Comparison of ENCODE assay signal across 8 mouse cellular contexts in genomic region chr3:37724171-37724804, GRCm38 (mm10). TPM values are rescaled to one million over a fixed set of nuclear protein-coding genes. Genes with fewer than 3 reads are reported as not detected.
DNase-seq lines count a peak whose midpoint lies in the region; ATAC-seq and TF ChIP-seq lines count a peak whose summit lies in the region.

TSS of gene Gm5148 (minus strand) at chr3:37724490.

- H3K4me1 ChIP-seq in liver, embryonic 11.5 days (replicated peaks; ENCODE audit: control insufficient read depth, insufficient read depth, low read length) = peaks cover 27% of the 10 kb centered on the region
- H3K4me1 ChIP-seq in midbrain, postnatal 0 days (ENCODE audit: insufficient read depth, low read length) = no peaks in the 10 kb centered on the region
- H3K4me1 ChIP-seq in stomach, postnatal 0 days (replicated peaks; ENCODE audit: control insufficient read depth, insufficient read depth) = peaks cover 10% of the 10 kb centered on the region

- 0 out of 2 replicates have a peak, but pooled peaks have one; percentile 24 for ATAC-seq in liver, embryonic 11.5 days (replicated peaks; ENCODE audit: low FRiP score)
- ATAC-seq in midbrain, postnatal 0 days (ENCODE audit: low FRiP score) = peak; percentile 91
- ATAC-seq in stomach, postnatal 0 days (ENCODE audit: low FRiP score, low TSS enrichment) = peak; percentile 96

- intact Hi-C loops in gastrocnemius, postnatal 36 days (cut with DNase I) = no loop called here

- WGBS in liver, embryonic 11.5 days = 4% methylated on average over 24 of the region's 24 CpGs
- 2% methylated on average over 24 of the region's 24 CpGs for WGBS in midbrain, postnatal 0 days
- 7% methylated on average over 24 of the region's 24 CpGs for WGBS in stomach, postnatal 0 days

- no peak within 1 kb of the TSS for H3K9ac ChIP-seq in liver, embryonic 11.5 days (ENCODE audit: low read depth, low read length)
- peak within 1 kb of the TSS; percentile 64 for H3K9ac ChIP-seq in midbrain, postnatal 0 days (replicated peaks; ENCODE audit: low read length, poor library complexity, severe bottlenecking)
- H3K9ac ChIP-seq in stomach, postnatal 0 days (ENCODE audit: low read length) = peak within 1 kb of the TSS; percentile 53

- no peak within 1 kb of the TSS for H3K27ac ChIP-seq in liver, embryonic 11.5 days (ENCODE audit: low read depth, low read length)
- H3K27ac ChIP-seq in midbrain, postnatal 0 days (ENCODE audit: low read depth, low read length) = peak within 1 kb of the TSS; percentile 74
- peak within 1 kb of the TSS; percentile 94 for H3K27ac ChIP-seq in stomach, postnatal 0 days (replicated peaks)

- no peaks in the 10 kb centered on the region for H3K9me3 ChIP-seq in liver, embryonic 11.5 days (ENCODE audit: control insufficient read depth, low read length)
- no peaks in the 10 kb centered on the region for H3K9me3 ChIP-seq in midbrain, postnatal 0 days (ENCODE audit: low read length)
- H3K9me3 ChIP-seq in stomach, postnatal 0 days (ENCODE audit: control insufficient read depth, low read length) = no peaks in the 10 kb centered on the region

- TF ChIP-seq CTCF in midbrain, postnatal 0 days (IDR thresholded peaks at IDR 0.05) = peak; percentile 53
- TF ChIP-seq CTCF in stomach, postnatal 0 days (IDR thresholded peaks at IDR 0.05; ENCODE audit: low read depth) = peak; percentile 70

- H3K27me3 ChIP-seq in liver, embryonic 11.5 days (replicated peaks; ENCODE audit: control insufficient read depth, insufficient read depth, low read length) = peaks cover 40% of the 10 kb centered on the region
- no peaks in the 10 kb centered on the region for H3K27me3 ChIP-seq in midbrain, postnatal 0 days (ENCODE audit: insufficient read depth, low read length)
- H3K27me3 ChIP-seq in stomach, postnatal 0 days (ENCODE audit: control insufficient read depth, insufficient read depth, low read length) = no peaks in the 10 kb centered on the region

- peak within 1 kb of the TSS; percentile 66 for H3K4me2 ChIP-seq in liver, embryonic 11.5 days
- peak within 1 kb of the TSS; percentile 81 for H3K4me2 ChIP-seq in midbrain, postnatal 0 days (ENCODE audit: low read depth, low read length, poor library complexity, severe bottlenecking)
- H3K4me2 ChIP-seq in stomach, postnatal 0 days (replicated peaks; ENCODE audit: low read depth) = peak within 1 kb of the TSS; percentile 57

- TF ChIP-seq EP300 in stomach, postnatal 0 days (optimal IDR thresholded peaks at IDR 0.05) = peak; percentile 31

- H3K36me3 ChIP-seq in liver, embryonic 11.5 days (ENCODE audit: control insufficient read depth, insufficient read depth, low read length) = no peaks in the 10 kb centered on the region
- H3K36me3 ChIP-seq in midbrain, postnatal 0 days (ENCODE audit: insufficient read depth, low read length) = no peaks in the 10 kb centered on the region
- H3K36me3 ChIP-seq in stomach, postnatal 0 days (ENCODE audit: control insufficient read depth, insufficient read depth, low read length) = no peaks in the 10 kb centered on the region

- DNase-seq in T-cell, adult 2 months (ENCODE audit: low spot score) = peak; percentile 77
- DNase-seq in cerebellum, adult 9-11 months = peak; percentile 94
- no peak for DNase-seq in gonadal fat pad, adult 2 months (ENCODE audit: low read depth)
- peak; percentile 93 for DNase-seq in kidney, postnatal 10 days
- DNase-seq in liver, embryonic 11.5 days (ENCODE audit: low spot score) = no peak
- DNase-seq in midbrain, postnatal 0 days (ENCODE audit: low spot score) = peak; percentile 81
- peak; percentile 97 for DNase-seq in stomach, postnatal 0 days (ENCODE audit: low spot score)
- no peak for DNase-seq in gastrocnemius, postnatal 36 days

- H3K4me3 ChIP-seq in liver, embryonic 11.5 days (ENCODE audit: low read depth, low read length) = peak within 1 kb of the TSS; percentile 42
- peak within 1 kb of the TSS; percentile 47 for H3K4me3 ChIP-seq in midbrain, postnatal 0 days (ENCODE audit: low read depth, low read length)
- peak within 1 kb of the TSS; percentile 18 for H3K4me3 ChIP-seq in stomach, postnatal 0 days (ENCODE audit: low read depth, low read length)

RNA-seq across cellular contexts. Expression of gene Gm5148, which starts in this region (rescaled TPM):
- 16.5 and 17.2 TPM in 2 replicates for polyA plus RNA-seq in gonadal fat pad, adult 2 months (2012; rRNA removed)
- 3.7 and 4.8 TPM in 2 replicates for polyA plus RNA-seq in liver, embryonic 11.5 days (2014; fragmentation: Nextera tagmentation; extraction: Ambion mirVana)
- 13.3 and 15.7 TPM in 2 replicates for total RNA-seq in midbrain, postnatal 0 days (2014; rRNA removed)
- polyA plus RNA-seq in midbrain, postnatal 0 days (2015; fragmentation: Nextera tagmentation; extraction: Ambion mirVana) = 17.5 and 17.8 TPM in 2 replicates
- polyA plus RNA-seq in stomach, postnatal 0 days (2015; fragmentation: Nextera tagmentation; extraction: Ambion mirVana) = 4.9 and 5.7 TPM in 2 replicates
- total RNA-seq in gastrocnemius, postnatal 36 days (2021) = not detected

Comparison
In these comparisons a context has a peak if more than half of its experiments do, and no peak if none do; other contexts are left out.
1. RNA of gene Gm5148 (total RNA-seq): 13.3 to 15.7 TPM in midbrain, postnatal 0 days; not detected in gastrocnemius, postnatal 36 days; every median in the first group is over 10 times any median in the second.
2. DNase-seq: peak in T-cell, adult 2 months (single experiment), cerebellum, adult 9-11 months (single experiment), kidney, postnatal 10 days (single experiment), midbrain, postnatal 0 days (single experiment) and stomach, postnatal 0 days (single experiment); none in gonadal fat pad, adult 2 months (single experiment), liver, embryonic 11.5 days (single experiment) and gastrocnemius, postnatal 36 days (0 of 2).
3. ATAC-seq: peak in every context shown above with its lines; median percentile 96 in stomach, postnatal 0 days; 91 in midbrain, postnatal 0 days; 24 in liver, embryonic 11.5 days.
4. Peak in every context shown above with its lines, with median percentiles within 50 percentile points of each other: H3K4me2 ChIP-seq and H3K4me3 ChIP-seq.